Mouse (Mus musculus) retina, postnatal 1 day (tissue): Measurements from ENCODE around the gene Vmn2r52.
"Not testable (repeated sequence)": the region's sequence is repeated elsewhere in the genome, so short reads cannot be mapped to it uniquely, and the experiment has no call there.

ENCODE experiments used
- DNase-seq: peaks from one replicate; pipeline ENCODE4 v3.0.0-alpha.2; 2012

Vmn2r52 gene

GRCm38 (mm10) chr7:10176473-10176872 lies at the start of gene Vmn2r52:
TSS of gene Vmn2r52 (minus strand) at chr7:10176573.
- no peak for DNase-seq

- not testable (repeated sequence) for DNase-seq
These were observed 70.7 kb downstream of the Vmn2r52 start, which contains the start of gene Vmn2r51 for GRCm38 (mm10) chr7:10105641-10106040. TSS of gene Vmn2r51 (minus strand) at chr7:10105741.
